Mouse (Mus musculus): ENCODE measurements at regions not wholly inside any gene's neighbourhood (a gene's known extent, or its start where the extent isn't known, plus 50 kb on each side); places are given as distances from the start of the nearest gene placed in this dataset.
"Not testable (repeated sequence)": the region's sequence is repeated elsewhere in the genome, so short reads cannot be mapped to it uniquely, and the experiment has no call there.

DNA sequence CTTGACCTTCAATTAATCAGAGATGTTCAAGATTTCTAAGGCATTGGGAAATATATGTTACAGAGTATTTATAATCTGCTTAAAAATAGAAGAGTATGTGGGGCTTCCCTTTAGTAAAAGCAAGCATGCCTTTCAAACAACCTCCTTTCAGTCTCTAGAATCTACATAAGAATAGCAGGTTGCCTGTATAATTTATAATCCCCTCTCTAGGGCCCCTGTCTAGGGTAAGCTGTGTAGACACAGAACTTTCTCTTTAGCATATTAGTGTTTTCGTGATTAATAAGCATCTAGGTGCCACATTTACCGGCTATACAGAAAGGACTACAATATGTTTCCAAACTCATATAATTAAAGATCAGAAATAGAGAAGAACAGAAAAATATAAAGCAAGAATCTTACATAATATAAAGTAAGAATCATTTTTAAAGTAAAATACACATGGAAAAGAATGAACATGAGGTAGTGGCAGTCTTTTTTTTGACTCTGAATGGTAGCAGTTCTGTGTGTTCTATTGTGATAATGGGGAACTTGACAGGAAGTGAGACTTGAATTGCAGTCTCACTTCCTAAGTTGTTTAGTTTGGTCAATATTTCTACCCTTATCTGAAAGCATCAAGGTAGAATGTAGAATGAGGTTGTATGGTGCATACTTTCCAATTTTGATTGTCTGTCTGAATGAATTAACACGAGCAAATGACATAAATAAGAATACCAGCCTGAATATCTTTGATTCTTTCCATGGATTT lies 250.8 kb downstream of the Casp12 start:
- DNase-seq (ENCODE audit: low read depth) = peak; percentile 20
- TF ChIP-seq CTCF (IDR thresholded peaks at IDR 0.05; ENCODE audit: borderline replicate concordance, extremely low read depth, insufficient read depth, insufficient read length) (no peak), POLR2A (IDR thresholded peaks at IDR 0.05; ENCODE audit: borderline replicate concordance, extremely low read depth, insufficient read depth, insufficient read length, poor library complexity, severe bottlenecking) (no peak)

DNA sequence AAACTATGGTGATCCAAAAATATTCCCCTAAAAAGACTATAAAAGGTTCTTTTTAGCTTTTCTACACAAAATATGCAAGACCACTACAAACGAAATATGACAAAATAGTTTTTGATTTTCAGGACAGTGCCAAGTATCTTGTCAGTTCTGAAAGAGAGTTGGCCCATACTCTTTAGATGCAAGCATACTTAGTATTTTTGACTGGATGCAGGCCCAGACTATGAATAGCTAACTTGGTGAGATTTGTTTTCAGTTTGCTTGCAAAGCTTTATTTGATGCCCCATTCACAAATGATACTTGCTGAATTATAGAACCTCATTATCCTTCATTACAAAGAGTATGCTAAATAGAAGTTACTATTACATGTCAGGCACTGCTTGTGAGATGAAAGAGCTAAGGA lies 258.8 kb downstream of the Casp12 start:
- peak; percentile 25 for DNase-seq (ENCODE audit: low read depth)
- TF ChIP-seq POLR2A (IDR thresholded peaks at IDR 0.05; ENCODE audit: borderline replicate concordance, extremely low read depth, insufficient read depth, insufficient read length, poor library complexity, severe bottlenecking) = no peak
- TF ChIP-seq CTCF (IDR thresholded peaks at IDR 0.05; ENCODE audit: borderline replicate concordance, extremely low read depth, insufficient read depth, insufficient read length) = no peak

DNA sequence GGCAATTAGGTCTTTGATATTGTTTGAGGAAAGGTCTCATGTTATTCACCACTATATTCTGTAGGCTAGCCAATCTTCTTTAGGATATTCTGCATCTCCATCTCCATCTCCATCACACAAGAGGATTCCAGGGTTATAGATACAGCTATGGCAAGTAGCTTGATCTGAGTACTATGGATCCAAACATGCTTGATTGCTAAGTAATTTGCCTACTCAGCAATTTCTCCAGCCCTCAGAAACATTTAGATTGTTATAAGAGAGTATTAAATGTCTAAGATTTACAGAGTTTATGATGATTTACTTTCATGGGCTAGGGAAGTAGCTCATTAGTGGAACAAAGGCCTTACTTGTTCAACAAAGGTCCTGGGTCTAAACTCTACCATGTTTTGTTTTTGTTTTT lies 259.8 kb downstream of the Casp12 start:
- no peak for DNase-seq (ENCODE audit: low read depth)
- TF ChIP-seq POLR2A (IDR thresholded peaks at IDR 0.05; ENCODE audit: borderline replicate concordance, extremely low read depth, insufficient read depth, insufficient read length, poor library complexity, severe bottlenecking) (no peak), CTCF (IDR thresholded peaks at IDR 0.05; ENCODE audit: borderline replicate concordance, extremely low read depth, insufficient read depth, insufficient read length) (no peak)

DNA sequence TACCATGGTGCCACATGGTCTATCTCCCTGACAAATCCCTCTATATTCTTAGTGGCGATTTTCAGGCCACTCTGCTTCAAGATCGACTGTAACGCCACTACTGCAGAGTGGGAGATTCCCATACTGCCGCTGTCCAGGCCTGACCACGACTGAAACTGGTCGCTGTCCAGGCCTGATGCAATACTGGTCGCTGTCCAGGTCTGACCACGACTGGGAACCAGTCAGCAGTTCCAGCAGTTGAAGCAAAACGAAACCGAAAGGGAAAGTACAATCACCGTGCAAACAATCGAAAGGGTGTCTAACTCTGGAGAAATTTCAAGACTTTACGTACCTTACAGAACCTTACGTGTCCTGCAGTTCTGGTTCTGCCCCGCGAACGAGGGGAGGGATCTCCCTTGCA lies 271.5 kb downstream of the Casp12 start:
- TF ChIP-seq POLR2A (IDR thresholded peaks at IDR 0.05; ENCODE audit: borderline replicate concordance, extremely low read depth, insufficient read depth, insufficient read length, poor library complexity, severe bottlenecking) (no peak), CTCF (IDR thresholded peaks at IDR 0.05; ENCODE audit: borderline replicate concordance, extremely low read depth, insufficient read depth, insufficient read length) (no peak)
- no peak for DNase-seq (ENCODE audit: low read depth)

DNA sequence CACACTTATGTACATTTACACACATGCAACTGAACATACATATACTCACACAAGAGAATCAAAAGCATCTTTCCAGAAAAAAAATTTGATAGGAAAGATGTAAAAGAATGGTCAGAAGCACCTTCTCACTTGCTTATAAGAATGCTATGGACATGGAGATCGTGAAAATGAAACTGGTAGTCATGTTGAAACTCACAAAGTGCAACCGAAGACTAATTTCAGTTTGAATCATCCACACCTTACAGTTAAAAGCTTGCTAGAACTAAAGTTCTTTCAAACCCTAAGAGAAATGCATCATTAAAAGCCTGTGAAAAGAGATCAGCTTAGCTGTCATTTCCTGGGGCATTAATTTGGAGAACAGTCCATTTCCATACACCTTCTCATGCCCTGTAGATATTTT lies 278.2 kb downstream of the Casp12 start:
- TF ChIP-seq CTCF (IDR thresholded peaks at IDR 0.05; ENCODE audit: borderline replicate concordance, extremely low read depth, insufficient read depth, insufficient read length) (no peak), POLR2A (IDR thresholded peaks at IDR 0.05; ENCODE audit: borderline replicate concordance, extremely low read depth, insufficient read depth, insufficient read length, poor library complexity, severe bottlenecking) (no peak)

DNA sequence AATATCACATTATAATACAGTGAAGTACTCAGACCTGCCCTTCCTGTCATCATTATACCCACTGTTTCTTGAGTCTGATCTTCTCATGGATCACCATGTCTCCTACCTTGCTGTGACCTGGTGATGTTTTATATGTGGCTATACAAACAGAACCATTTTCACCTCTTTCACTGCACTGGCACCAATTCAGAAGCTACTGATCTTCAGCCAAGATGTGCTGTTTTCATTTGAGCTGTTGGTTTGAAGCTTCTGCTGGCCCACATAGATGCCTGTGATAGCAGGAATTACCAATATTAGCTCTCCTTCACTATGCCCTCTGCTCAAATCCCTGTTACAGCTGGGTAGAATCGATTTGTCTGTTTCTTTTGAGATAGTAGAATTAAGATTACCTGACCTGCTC lies 282.3 kb downstream of the Casp12 start:
- TF ChIP-seq CTCF (IDR thresholded peaks at IDR 0.05; ENCODE audit: borderline replicate concordance, extremely low read depth, insufficient read depth, insufficient read length) (no peak), POLR2A (IDR thresholded peaks at IDR 0.05; ENCODE audit: borderline replicate concordance, extremely low read depth, insufficient read depth, insufficient read length, poor library complexity, severe bottlenecking) (no peak)
- peak; percentile 12 for DNase-seq (ENCODE audit: low read depth)

More for the DNA sequence above, 278.2 kb downstream of the Casp12 start:
- DNase-seq (ENCODE audit: low read depth) = no peak

DNA sequence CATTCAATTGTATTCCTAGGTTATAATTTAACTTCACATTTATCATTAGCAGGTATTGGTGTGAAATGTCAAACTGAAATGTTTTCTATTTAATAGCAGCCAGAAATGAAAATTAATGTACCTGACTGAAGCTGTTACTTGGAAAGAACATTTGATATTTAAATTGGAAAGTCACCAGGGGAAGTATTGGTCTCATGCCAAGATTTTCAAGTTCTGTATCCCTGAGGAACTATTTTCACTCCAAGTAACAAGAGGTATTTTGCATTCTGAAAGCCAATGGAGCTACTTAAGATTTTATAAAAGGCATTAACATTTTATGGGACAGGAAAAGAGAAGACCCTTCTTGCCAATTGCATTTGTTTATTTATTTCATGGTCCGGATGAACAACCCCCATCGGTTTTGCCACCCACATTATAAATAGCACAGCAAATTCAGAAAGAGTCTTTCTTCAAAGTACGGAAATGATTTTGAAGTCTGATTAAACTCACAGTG lies 289.3 kb downstream of the Casp12 start:
- peak; percentile 53 for DNase-seq (ENCODE audit: low read depth)
- no peak for TF ChIP-seq CTCF (IDR thresholded peaks at IDR 0.05; ENCODE audit: borderline replicate concordance, extremely low read depth, insufficient read depth, insufficient read length)
- no peak for TF ChIP-seq POLR2A (IDR thresholded peaks at IDR 0.05; ENCODE audit: borderline replicate concordance, extremely low read depth, insufficient read depth, insufficient read length, poor library complexity, severe bottlenecking)

DNA sequence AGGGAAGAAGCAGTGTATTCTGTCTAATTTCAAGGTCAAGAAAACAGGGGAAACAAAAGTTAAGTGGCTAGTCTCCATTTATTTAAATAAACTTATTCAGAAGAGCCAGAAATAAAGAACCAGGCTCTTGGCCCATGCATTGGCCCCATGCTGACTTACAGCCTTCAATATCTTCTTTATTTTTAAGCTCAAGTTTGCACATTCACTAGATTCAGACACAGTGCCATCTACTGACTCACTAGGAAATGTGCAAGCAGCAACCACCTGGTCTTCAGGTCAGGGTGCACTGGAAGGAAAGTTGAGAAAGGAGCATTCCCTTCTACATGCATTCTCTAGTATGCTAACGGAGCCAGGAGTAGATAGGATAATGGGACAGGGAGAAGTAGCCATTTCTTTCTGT lies 289.7 kb downstream of the Casp12 start:
- DNase-seq (ENCODE audit: low read depth) = peak; percentile 75
- peak; percentile 58; the same call in 1 of the 2 replicates for TF ChIP-seq CTCF (IDR thresholded peaks at IDR 0.05; ENCODE audit: borderline replicate concordance, extremely low read depth, insufficient read depth, insufficient read length)
- no peak for TF ChIP-seq POLR2A (IDR thresholded peaks at IDR 0.05; ENCODE audit: borderline replicate concordance, extremely low read depth, insufficient read depth, insufficient read length, poor library complexity, severe bottlenecking)

DNA sequence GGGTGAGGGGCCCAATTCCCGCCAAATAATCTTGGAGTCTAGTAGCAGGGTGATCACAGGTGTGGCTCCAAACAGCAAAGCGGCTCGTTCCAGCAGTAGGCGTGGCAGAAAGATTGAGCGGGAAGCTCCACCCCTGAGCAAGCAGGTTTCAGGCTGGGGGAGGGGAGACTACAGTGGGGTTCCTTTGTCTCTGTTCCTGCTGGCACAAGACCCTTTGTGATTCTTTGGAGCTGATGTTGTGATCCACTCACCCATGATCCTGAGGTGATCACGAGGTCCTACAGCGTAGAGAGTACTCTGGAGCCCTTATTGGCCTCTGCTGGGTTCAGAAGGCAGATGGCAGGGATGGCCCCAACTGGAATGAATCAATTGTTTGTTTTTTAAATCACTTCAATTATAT lies 318.7 kb downstream of the Casp12 start:
- TF ChIP-seq POLR2A (IDR thresholded peaks at IDR 0.05; ENCODE audit: borderline replicate concordance, extremely low read depth, insufficient read depth, insufficient read length, poor library complexity, severe bottlenecking) (no peak), CTCF (IDR thresholded peaks at IDR 0.05; ENCODE audit: borderline replicate concordance, extremely low read depth, insufficient read depth, insufficient read length) (no peak)
- DNase-seq (ENCODE audit: low read depth) = no peak

DNA sequence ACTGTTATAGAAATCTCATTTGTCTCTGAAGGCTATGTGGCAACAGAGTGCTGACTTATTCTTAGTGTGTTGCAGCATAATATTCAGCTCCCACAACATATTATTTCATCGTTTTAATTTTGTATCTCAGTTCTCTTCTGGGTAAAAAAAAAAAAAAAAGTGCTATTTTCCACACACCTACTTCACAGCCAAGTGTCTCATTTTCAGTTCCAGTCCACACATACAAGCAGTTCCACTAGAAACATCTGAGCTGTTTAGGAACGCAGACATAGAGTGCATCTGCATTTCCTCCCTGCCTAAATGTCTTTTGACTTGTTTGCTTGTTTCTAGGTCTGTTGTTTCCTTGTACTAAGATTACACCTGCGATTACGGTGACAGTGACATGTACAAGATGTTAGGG lies 328.3 kb downstream of the Casp12 start:
- no peak for TF ChIP-seq POLR2A (IDR thresholded peaks at IDR 0.05; ENCODE audit: borderline replicate concordance, extremely low read depth, insufficient read depth, insufficient read length, poor library complexity, severe bottlenecking)
- TF ChIP-seq CTCF (IDR thresholded peaks at IDR 0.05; ENCODE audit: borderline replicate concordance, extremely low read depth, insufficient read depth, insufficient read length) = no peak
- peak; percentile 2 for DNase-seq (ENCODE audit: low read depth)

DNA sequence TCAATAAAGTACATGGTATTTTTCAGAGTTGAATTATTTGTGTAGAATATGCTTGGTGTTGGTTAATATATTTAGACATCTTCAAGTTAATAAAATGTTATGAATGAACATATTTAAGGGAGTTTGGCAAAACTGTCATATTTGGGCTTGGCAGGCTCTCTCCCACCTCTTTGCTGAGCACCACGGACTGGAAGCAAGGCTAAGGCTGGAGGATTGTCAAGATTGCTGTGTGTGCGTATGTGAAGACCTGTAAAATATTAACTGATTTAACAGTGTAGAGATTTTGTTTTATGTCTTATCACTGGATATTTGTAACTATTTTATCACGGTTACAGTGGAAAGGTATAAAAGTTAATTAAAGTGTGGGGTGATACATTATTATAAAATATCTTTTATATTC lies 363.3 kb downstream of the Casp12 start:
- no peak for DNase-seq (ENCODE audit: low read depth)
- TF ChIP-seq POLR2A (IDR thresholded peaks at IDR 0.05; ENCODE audit: borderline replicate concordance, extremely low read depth, insufficient read depth, insufficient read length, poor library complexity, severe bottlenecking) (no peak), CTCF (IDR thresholded peaks at IDR 0.05; ENCODE audit: borderline replicate concordance, extremely low read depth, insufficient read depth, insufficient read length) (no peak)

DNA sequence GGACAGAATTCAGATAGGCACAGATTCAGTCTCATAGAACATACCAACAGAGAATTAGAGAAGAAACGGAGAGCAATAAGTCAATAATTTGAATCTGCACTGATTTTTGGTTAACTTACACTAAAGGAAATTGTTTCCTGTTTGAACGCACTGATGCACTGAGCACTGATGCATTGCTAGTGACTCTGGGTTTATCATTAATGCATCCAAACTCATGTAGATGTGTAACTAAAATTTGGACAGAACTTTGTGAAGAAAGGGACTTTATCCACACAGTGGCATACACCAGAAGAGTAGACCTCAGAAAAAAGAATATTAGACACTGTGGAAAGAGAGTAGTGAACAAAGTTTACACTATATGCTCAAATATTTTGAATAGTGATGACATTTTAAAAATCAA lies 364.2 kb downstream of the Casp12 start:
- DNase-seq (ENCODE audit: low read depth) = no peak
- TF ChIP-seq CTCF (IDR thresholded peaks at IDR 0.05; ENCODE audit: borderline replicate concordance, extremely low read depth, insufficient read depth, insufficient read length) (no peak), POLR2A (IDR thresholded peaks at IDR 0.05; ENCODE audit: borderline replicate concordance, extremely low read depth, insufficient read depth, insufficient read length, poor library complexity, severe bottlenecking) (no peak)

DNA sequence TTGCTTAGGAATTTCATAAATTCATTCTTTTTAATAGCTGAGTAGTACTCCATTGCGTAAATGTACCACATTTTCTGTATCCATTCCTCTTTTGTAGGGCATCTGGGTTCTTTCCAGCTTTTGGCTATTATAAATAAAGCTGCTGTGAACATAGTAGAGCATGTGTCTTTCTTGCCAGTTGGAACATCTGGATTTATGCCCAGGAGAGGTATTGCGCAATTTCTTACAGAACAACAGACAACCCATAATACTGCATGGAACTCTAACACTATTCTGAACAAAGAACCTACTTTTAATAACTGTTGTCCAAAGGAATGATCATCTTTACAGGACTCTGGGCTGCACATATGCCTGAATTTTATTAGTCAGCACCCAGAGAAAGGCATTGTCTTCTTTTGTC lies 373.4 kb downstream of the Casp12 start:
- DNase-seq (ENCODE audit: low read depth) = not testable (repeated sequence)

All from brain, embryonic 14.5 days (tissue).